Mouse (Mus musculus): ENCODE results near the gene Mef2b. TPM values are rescaled to one million over a fixed set of nuclear protein-coding genes. Genes with fewer than 3 reads are reported as not detected.
A peak's percentile ranks its signal among the peaks of the same experiment; 100 is the strongest.

Mef2b gene
- polyA plus RNA-seq, 1 experiment from 2014 or later: 0.11 TPM

- no peak for TF ChIP-seq CTCF (IDR thresholded peaks at IDR 0.05; ENCODE audit: low read depth)
- TF ChIP-seq EP300 (IDR thresholded peaks at IDR 0.05; ENCODE audit: low read depth): no peak
- Histone ChIP-seq H3K4me3 (ENCODE audit: low read depth, low read length) (no peak overlapping the region), H3K27me3 (ENCODE audit: insufficient read depth, low read length) (peaks cover 57% of the 10 kb centered on the region), H3K36me3 (replicated peaks; ENCODE audit: insufficient read depth, low read length) (no peaks in the 10 kb centered on the region), H3K9ac (replicated peaks) (no peak overlapping the region), H3K4me2 (ENCODE audit: low read depth, low read length) (no peak overlapping the region), H3K9me3 (ENCODE audit: low read length) (no peaks in the 10 kb centered on the region), H3K27ac (ENCODE audit: low read depth) (no peak overlapping the region), H3K4me1 (ENCODE audit: insufficient read depth) (no peaks in the 10 kb centered on the region)
- DNase-seq: no peak
- no peak for ATAC-seq
- 54% methylated on average over 2 of the region's 2 CpGs for WGBS (ENCODE audit: insufficient replicate concordance)
Observed at GRCm38 (mm10) chr8:70110451-70110850, 29.1 kb upstream of the Mef2b start.

- no peak for TF ChIP-seq CTCF (IDR thresholded peaks at IDR 0.05; ENCODE audit: low read depth)
- no peak for TF ChIP-seq EP300 (IDR thresholded peaks at IDR 0.05; ENCODE audit: low read depth)
- ATAC-seq: no peak
- no peaks in the 10 kb centered on the region for H3K4me1 ChIP-seq (ENCODE audit: insufficient read depth)
- no peak overlapping the region for H3K4me3 ChIP-seq (ENCODE audit: low read depth, low read length)
- DNase-seq: no peak
- H3K27me3 ChIP-seq (ENCODE audit: insufficient read depth, low read length): peaks cover 58% of the 10 kb centered on the region
- no peak overlapping the region for H3K27ac ChIP-seq (ENCODE audit: low read depth)
- H3K36me3 ChIP-seq (replicated peaks; ENCODE audit: insufficient read depth, low read length): no peaks in the 10 kb centered on the region
- H3K9ac ChIP-seq (replicated peaks): no peak overlapping the region
- no peaks in the 10 kb centered on the region for H3K9me3 ChIP-seq (ENCODE audit: low read length)
- WGBS (ENCODE audit: insufficient replicate concordance): 48% methylated on average over 23 of the region's 23 CpGs
- H3K4me2 ChIP-seq (ENCODE audit: low read depth, low read length): no peak overlapping the region
Observed at GRCm38 (mm10) chr8:70111192-70111795, 28.2 kb upstream of the Mef2b start.

GRCm38 (mm10) chr8:70112401-70113016 lies 27.0 kb upstream of the Mef2b start:
- peaks cover 63% of the 10 kb centered on the region for H3K27me3 ChIP-seq (ENCODE audit: insufficient read depth, low read length)
- DNase-seq (no peak), ATAC-seq (no peak)
- H3K4me1 ChIP-seq (ENCODE audit: insufficient read depth): no peaks in the 10 kb centered on the region
- 7% methylated on average over 43 of the region's 43 CpGs for WGBS (ENCODE audit: insufficient replicate concordance)
- no peaks in the 10 kb centered on the region for H3K36me3 ChIP-seq (replicated peaks; ENCODE audit: insufficient read depth, low read length)
- H3K9ac ChIP-seq (replicated peaks): no peak overlapping the region
- H3K9me3 ChIP-seq (ENCODE audit: low read length): no peaks in the 10 kb centered on the region
- no peak for TF ChIP-seq EP300 (IDR thresholded peaks at IDR 0.05; ENCODE audit: low read depth)
- no peak for TF ChIP-seq CTCF (IDR thresholded peaks at IDR 0.05; ENCODE audit: low read depth)
- no peak overlapping the region for H3K27ac ChIP-seq (ENCODE audit: low read depth)
- H3K4me2 ChIP-seq (ENCODE audit: low read depth, low read length): no peak overlapping the region
- H3K4me3 ChIP-seq (ENCODE audit: low read depth, low read length): no peak overlapping the region

- Histone ChIP-seq H3K27me3 (ENCODE audit: insufficient read depth, low read length) (peaks cover 74% of the 10 kb centered on the region), H3K9ac (replicated peaks) (no peak overlapping the region), H3K27ac (ENCODE audit: low read depth) (no peak overlapping the region), H3K4me2 (ENCODE audit: low read depth, low read length) (no peak overlapping the region), H3K4me3 (ENCODE audit: low read depth, low read length) (no peak overlapping the region), H3K36me3 (replicated peaks; ENCODE audit: insufficient read depth, low read length) (no peaks in the 10 kb centered on the region), H3K4me1 (ENCODE audit: insufficient read depth) (no peaks in the 10 kb centered on the region), H3K9me3 (ENCODE audit: low read length) (no peaks in the 10 kb centered on the region)
- ATAC-seq: no peak
- TF ChIP-seq CTCF (IDR thresholded peaks at IDR 0.05; ENCODE audit: low read depth) (no peak), EP300 (IDR thresholded peaks at IDR 0.05; ENCODE audit: low read depth) (no peak)
- no peak for DNase-seq
- 16% methylated on average over 6 of the region's 6 CpGs for WGBS (ENCODE audit: insufficient replicate concordance)
Observed at GRCm38 (mm10) chr8:70114488-70114887, 25.0 kb upstream of the Mef2b start.

GRCm38 (mm10) chr8:70114892-70115291 lies 24.6 kb upstream of the Mef2b start:
- ATAC-seq: no peak
- H3K4me3 ChIP-seq (ENCODE audit: low read depth, low read length): no peak overlapping the region
- H3K27ac ChIP-seq (ENCODE audit: low read depth): no peak overlapping the region
- no peak for TF ChIP-seq CTCF (IDR thresholded peaks at IDR 0.05; ENCODE audit: low read depth)
- no peak for TF ChIP-seq EP300 (IDR thresholded peaks at IDR 0.05; ENCODE audit: low read depth)
- 59% methylated on average over 13 of the region's 13 CpGs for WGBS (ENCODE audit: insufficient replicate concordance)
- H3K4me1 ChIP-seq (ENCODE audit: insufficient read depth): no peaks in the 10 kb centered on the region
- no peak for DNase-seq
- no peaks in the 10 kb centered on the region for H3K36me3 ChIP-seq (replicated peaks; ENCODE audit: insufficient read depth, low read length)
- no peak overlapping the region for H3K9ac ChIP-seq (replicated peaks)
- H3K9me3 ChIP-seq (ENCODE audit: low read length): no peaks in the 10 kb centered on the region
- peaks cover 74% of the 10 kb centered on the region for H3K27me3 ChIP-seq (ENCODE audit: insufficient read depth, low read length)
- no peak overlapping the region for H3K4me2 ChIP-seq (ENCODE audit: low read depth, low read length)

GRCm38 (mm10) chr8:70117611-70118010 lies 21.9 kb upstream of the Mef2b start:
- no peak for ATAC-seq
- DNase-seq: peak; percentile 57
- WGBS (ENCODE audit: insufficient replicate concordance): 4% methylated on average over 9 of the region's 9 CpGs
- Histone ChIP-seq H3K9ac (replicated peaks) (no peak overlapping the region), H3K4me1 (ENCODE audit: insufficient read depth) (no peaks in the 10 kb centered on the region), H3K27me3 (ENCODE audit: insufficient read depth, low read length) (peaks cover 67% of the 10 kb centered on the region), H3K36me3 (replicated peaks; ENCODE audit: insufficient read depth, low read length) (no peaks in the 10 kb centered on the region), H3K4me3 (ENCODE audit: low read depth, low read length) (no peak overlapping the region), H3K9me3 (ENCODE audit: low read length) (no peaks in the 10 kb centered on the region), H3K4me2 (ENCODE audit: low read depth, low read length) (no peak overlapping the region), H3K27ac (ENCODE audit: low read depth) (no peak overlapping the region)
- no peak for TF ChIP-seq EP300 (IDR thresholded peaks at IDR 0.05; ENCODE audit: low read depth)
- TF ChIP-seq CTCF (IDR thresholded peaks at IDR 0.05; ENCODE audit: low read depth): no peak
